Mouse (Mus musculus) layer of hippocampus, adult 2 months (tissue): Measurements from ENCODE around the gene Pdcd2l. TPM values are rescaled to one million over a fixed set of nuclear protein-coding genes. Genes with fewer than 3 reads are reported as not detected.
"Not testable (repeated sequence)": the region's sequence is repeated elsewhere in the genome, so short reads cannot be mapped to it uniquely, and the experiment has no call there.

Experiments used
- DNase-seq, 2 experiments: peaks; one replicate each; pipeline ENCODE4 v3.0.0; 2022; ENCODE audit warnings: low spot score in 2 of 2
- H3K27ac ChIP-seq: fragments of 200-600 bp; 2 replicates; pipeline ENCODE4 v1.8.1; 2022
- H3K4me3 ChIP-seq: fragments of 200-600 bp; 2 replicates; pipeline ENCODE4 v1.8.1; 2022; ENCODE audit warnings: mild to moderate bottlenecking
- CTCF ChIP-seq: fragments of 200-600 bp; conservative IDR thresholded peaks from 2 replicates; pipeline ENCODE4 v1.8.1; 2022; ENCODE audit warnings: antibody characterized with exemption, mild to moderate bottlenecking, moderate library complexity
- total RNA-seq, 2 experiments: library from RNA; stranded (reverse); gene quantifications; 2 replicates each; pipeline ENCODE4 v1.2.3; 2021

Pdcd2l gene
- total RNA-seq, 2 experiments from 2014 or later = 24.5 to 26.8 TPM

- H3K4me3 ChIP-seq = peak overlapping the region; percentile 46
Observed at GRCm38 (mm10) chr7:34228641-34229040, 32.2 kb upstream of the Pdcd2l start.

GRCm38 (mm10) chr7:34226846-34227245 is 30.4 kb upstream of the Pdcd2l start:
- TF ChIP-seq CTCF = peak; percentile 57
- H3K27ac ChIP-seq = no peak overlapping the region
- no peak for DNase-seq

More at GRCm38 (mm10) chr7:34228641-34229040, 32.2 kb upstream of the Pdcd2l start:
- no peak overlapping the region for H3K27ac ChIP-seq
- no peak for TF ChIP-seq CTCF
- no peak for DNase-seq

DNA sequence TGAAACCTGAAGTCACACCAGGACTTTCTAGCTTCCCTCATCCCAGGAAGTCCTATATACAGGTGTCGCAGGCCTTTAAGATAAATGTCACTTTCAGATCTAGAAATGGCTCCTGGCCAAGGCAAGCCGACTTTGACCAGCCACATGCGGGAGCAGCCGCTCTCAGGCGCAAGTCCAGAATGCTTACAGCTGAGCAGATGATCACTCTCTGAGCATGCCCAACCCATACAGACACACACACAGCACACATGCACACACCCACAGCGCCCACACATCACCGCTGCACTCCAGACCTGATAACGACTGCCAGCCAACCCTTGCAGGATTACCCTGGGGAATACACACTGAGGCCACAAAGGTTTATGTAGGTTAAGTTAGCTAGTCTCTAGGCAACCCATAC is 29.6 kb upstream of the Pdcd2l start:
- 0 out of 2 replicates have a peak overlapping the region, but pooled peaks have one; percentile 32 for H3K27ac ChIP-seq
- peak overlapping the region; percentile 14; the same call in 1 of the 2 replicates for H3K4me3 ChIP-seq
- DNase-seq = no peak
- TF ChIP-seq CTCF = no peak

More at GRCm38 (mm10) chr7:34226846-34227245, 30.4 kb upstream of the Pdcd2l start:
- H3K4me3 ChIP-seq = peak overlapping the region; percentile 14; the same call in 1 of the 2 replicates

GRCm38 (mm10) chr7:34224308-34224707 is 27.8 kb upstream of the Pdcd2l start:
- Histone ChIP-seq H3K4me3 (no peak overlapping the region), H3K27ac (no peak overlapping the region)
- no peak for DNase-seq
- no peak for TF ChIP-seq CTCF

- DNase-seq = no peak
Observed at GRCm38 (mm10) chr7:34222340-34222739, 25.9 kb upstream of the Pdcd2l start.

GRCm38 (mm10) chr7:34221594-34222250 is 25.3 kb upstream of the Pdcd2l start:
- no peak for DNase-seq
- H3K27ac ChIP-seq = no peak overlapping the region
- H3K4me3 ChIP-seq = no peak overlapping the region
- no peak for TF ChIP-seq CTCF

More at GRCm38 (mm10) chr7:34222340-34222739, 25.9 kb upstream of the Pdcd2l start:
- peak; percentile 37 for TF ChIP-seq CTCF
- Histone ChIP-seq H3K27ac (no peak overlapping the region), H3K4me3 (no peak overlapping the region)

GRCm38 (mm10) chr7:34218496-34218895 is 22.0 kb upstream of the Pdcd2l start:
- Histone ChIP-seq H3K4me3 (no peak overlapping the region), H3K27ac (no peak overlapping the region)
- no peak for DNase-seq
- TF ChIP-seq CTCF = no peak

- no peak for TF ChIP-seq CTCF
- Histone ChIP-seq H3K4me3 (no peak overlapping the region), H3K27ac (no peak overlapping the region)
- no peak for DNase-seq
Observed at GRCm38 (mm10) chr7:34216474-34216873, 20.0 kb upstream of the Pdcd2l start.

GRCm38 (mm10) chr7:34215481-34215880 is 19.0 kb upstream of the Pdcd2l start:
- no peak for DNase-seq
- no peak for TF ChIP-seq CTCF
- Histone ChIP-seq H3K4me3 (no peak overlapping the region), H3K27ac (no peak overlapping the region)

DNA sequence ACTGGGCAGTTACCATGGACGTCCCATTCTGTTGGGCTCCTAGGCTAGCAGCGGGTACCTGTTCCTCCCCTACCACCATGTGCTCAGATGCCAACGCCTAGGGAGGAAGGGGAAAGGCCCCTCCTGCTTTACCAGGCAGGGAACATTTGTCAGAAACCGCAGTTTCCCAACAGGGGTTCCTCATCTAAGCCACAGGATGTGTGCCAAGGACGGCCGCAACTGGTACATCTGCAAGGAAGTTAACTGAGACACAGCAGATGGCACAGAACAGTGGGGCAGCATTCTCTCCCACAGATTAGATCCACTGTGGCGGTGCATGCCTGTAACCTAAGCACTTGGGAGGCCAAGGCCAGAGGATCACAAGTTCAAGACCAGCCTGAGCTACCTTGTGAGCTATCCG is 18.2 kb upstream of the Pdcd2l start:
- Histone ChIP-seq H3K4me3 (no peak overlapping the region), H3K27ac (no peak overlapping the region)
- no peak for TF ChIP-seq CTCF
- no peak for DNase-seq

DNA sequence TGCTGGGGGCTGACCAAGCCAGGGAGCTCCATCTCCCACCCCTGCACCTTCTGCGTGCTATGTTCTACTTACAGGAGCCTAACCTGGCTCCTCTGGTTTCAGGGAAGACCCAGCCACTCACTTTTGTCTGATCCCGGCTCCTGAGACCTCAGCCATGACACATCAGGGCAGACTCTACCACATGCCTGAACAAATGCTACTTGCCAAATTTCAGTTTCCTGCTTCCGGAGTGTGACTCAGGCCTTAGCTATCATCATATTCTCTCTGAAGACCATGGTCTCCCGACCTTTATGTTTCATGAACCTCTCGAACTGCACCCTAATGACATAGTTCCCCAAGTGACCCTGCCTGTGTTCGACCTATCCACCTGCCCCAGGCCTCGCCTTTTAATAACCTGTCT is 16.8 kb upstream of the Pdcd2l start:
- no peak for TF ChIP-seq CTCF
- Histone ChIP-seq H3K4me3 (no peak overlapping the region), H3K27ac (no peak overlapping the region)
- no peak for DNase-seq

DNA sequence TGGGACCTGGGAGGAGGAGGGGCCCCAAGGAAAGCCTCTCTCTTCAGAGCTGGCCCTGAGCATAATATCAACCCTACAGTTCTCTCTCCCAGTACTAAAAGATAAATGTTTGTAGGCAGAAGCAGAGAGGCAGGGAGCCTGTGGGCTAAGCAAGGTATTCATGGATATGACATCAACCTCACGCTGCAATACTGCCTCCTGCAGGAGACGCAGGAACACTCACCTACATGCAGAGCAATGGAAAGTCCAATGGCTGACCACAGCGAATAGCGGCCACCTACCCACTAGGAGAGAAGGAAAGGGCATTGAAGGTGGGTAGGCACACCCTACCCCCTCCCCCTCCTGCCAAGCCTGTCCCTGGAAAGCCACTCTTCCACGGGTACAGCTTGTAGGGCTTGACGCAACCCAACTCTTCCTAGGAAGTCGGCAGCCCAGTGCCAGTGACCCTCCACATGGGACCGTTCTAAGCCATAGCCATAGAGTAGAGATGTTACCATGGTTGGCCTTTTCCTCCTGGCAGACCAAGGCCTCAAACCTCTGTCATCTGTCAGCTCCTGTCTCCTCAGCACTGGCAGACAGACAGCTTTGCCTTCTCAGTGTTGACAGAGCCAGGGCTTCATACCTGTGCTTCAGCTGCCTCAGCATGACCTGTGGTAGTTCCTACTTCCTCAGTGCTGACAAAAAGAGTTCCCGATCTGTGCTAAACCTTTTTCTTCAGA is 11.7 kb upstream of the Pdcd2l start:
- no peak for DNase-seq
- H3K4me3 ChIP-seq = no peak overlapping the region
- peak; percentile 59 for TF ChIP-seq CTCF
- no peak overlapping the region for H3K27ac ChIP-seq

GRCm38 (mm10) chr7:34206331-34206730 is 9.9 kb upstream of the Pdcd2l start:
- no peak for DNase-seq
- Histone ChIP-seq H3K27ac (no peak overlapping the region), H3K4me3 (no peak overlapping the region)
- no peak for TF ChIP-seq CTCF

DNA sequence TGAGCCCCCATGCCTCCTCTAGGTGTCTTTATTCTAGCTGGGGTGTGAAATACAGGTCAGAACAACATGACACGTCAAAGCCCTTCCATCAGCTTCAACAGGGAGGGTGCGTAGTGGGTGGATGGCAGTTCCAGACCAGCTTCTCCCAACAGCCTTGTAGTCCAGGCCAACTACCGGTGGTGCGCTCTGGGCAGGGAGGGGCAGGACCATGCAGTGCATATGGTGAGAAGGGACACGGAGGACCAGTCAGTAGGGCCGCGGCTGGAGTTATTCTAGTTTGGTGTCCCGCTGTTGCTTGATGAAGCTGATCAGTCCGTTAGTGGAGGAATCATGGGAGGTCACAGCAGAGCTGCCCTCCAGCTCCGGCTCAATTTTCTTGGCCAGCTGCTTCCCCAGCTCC is 5.7 kb upstream of the Pdcd2l start:
- not testable (repeated sequence) for H3K4me3 ChIP-seq, DNase-seq, H3K27ac ChIP-seq
